Mouse (Mus musculus) forebrain, embryonic 13.5 days (tissue): Measurements from ENCODE around the gene Vwa5b2. TPM values are rescaled to one million over a fixed set of nuclear protein-coding genes. Genes with fewer than 3 reads are reported as not detected.
A peak's percentile ranks its signal among the peaks of the same experiment; 100 is the strongest.

Experiments
- ATAC-seq: fragments of 200-750 bp; cut with Nextera tagmentation; 2 replicates; pipeline ENCODE4 v1.8.0; 2017
- H3K27ac ChIP-seq: fragments of 300-500 bp; sonication (generic); 2 replicates; pipeline ENCODE4 v1.5.1; 2015; ENCODE audit warnings: inconsistent platforms, mild to moderate bottlenecking, moderate library complexity
- H3K27me3 ChIP-seq: fragments of 300-500 bp; sonication (generic); 2 replicates; pipeline ENCODE4 v1.6.1; 2015; ENCODE audit warnings: mild to moderate bottlenecking, inconsistent platforms
- H3K36me3 ChIP-seq: fragments of 300-500 bp; sonication (generic); 2 replicates; pipeline ENCODE4 v1.6.1; 2015; ENCODE audit warnings: mild to moderate bottlenecking, inconsistent platforms; ENCODE audit not compliant: poor library complexity, severe bottlenecking
- H3K4me1 ChIP-seq: fragments of 300-500 bp; sonication (generic); 2 replicates; pipeline ENCODE4 v1.6.1; 2015; ENCODE audit warnings: inconsistent platforms
- H3K4me2 ChIP-seq: fragments of 300-500 bp; sonication (generic); 2 replicates; pipeline ENCODE4 v1.6.1; 2015; ENCODE audit warnings: inconsistent platforms, mild to moderate bottlenecking, moderate library complexity
- H3K4me3 ChIP-seq: fragments of 300-500 bp; sonication (generic); 2 replicates; pipeline ENCODE4 v1.5.1; 2015; ENCODE audit warnings: mild to moderate bottlenecking, inconsistent platforms
- H3K9ac ChIP-seq: fragments of 300-500 bp; sonication (generic); 2 replicates; pipeline ENCODE4 v1.6.1; 2015; ENCODE audit warnings: mild to moderate bottlenecking, inconsistent platforms
- H3K9me3 ChIP-seq: fragments of 300-500 bp; sonication (generic); replicated peaks from 2 replicates; pipeline ENCODE4 v1.6.1; 2016; ENCODE audit warnings: inconsistent platforms
- WGBS: fragments of 180-500 bp; shearing (Covaris S2); methylation state at CpG from one replicate; pipeline ENCODE4 v1.1.7; 2015; 5-methylcytosine and 5-hydroxymethylcytosine counted together
- microRNA counts: library from miRNA; unstranded; fragments of <30 nt; microRNA quantifications from one replicate; lab custom pipeline; 2016
- microRNA-seq: library from miRNA; unstranded; fragments of <30 nt; microRNA quantifications from one replicate; pipeline ENCODE4, GENCODE M21; 2016
- polyA plus RNA-seq: library from polyadenylated mRNA; unstranded; fragments of >200 nt; fragmentation: Nextera tagmentation; extraction: Ambion mirVana; gene quantifications from 2 replicates; pipeline ENCODE4 v1.2.1, GENCODE M21; 2015

Vwa5b2 gene
- polyA plus RNA-seq, 1 experiment from 2014 or later = 1.8 TPM

DNA sequence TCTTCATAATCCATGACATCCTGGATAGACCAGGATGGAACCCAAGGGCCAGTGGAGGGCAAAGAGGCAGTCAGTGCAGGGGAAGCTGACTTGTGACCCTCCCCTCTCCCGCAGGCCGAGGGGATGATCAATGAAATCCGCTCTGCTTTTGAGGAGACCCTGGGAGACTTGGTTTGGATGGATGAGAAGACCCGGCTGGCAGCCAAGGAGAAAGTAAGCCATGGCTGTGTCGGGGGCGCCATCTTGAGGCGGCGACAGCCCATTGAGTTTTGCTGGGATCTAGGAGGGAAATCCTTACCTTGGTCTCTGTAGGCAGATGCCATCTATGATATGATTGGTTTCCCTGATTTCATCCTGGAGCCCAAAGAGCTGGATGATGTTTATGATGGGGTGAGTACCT is 52.9 kb downstream of the Vwa5b2 start:
- H3K36me3 ChIP-seq = peaks cover 4% of the 10 kb centered on the region; the same call in 1 of the 2 replicates
- peak; percentile 75 for ATAC-seq
- H3K4me2 ChIP-seq = no peak overlapping the region
- 1% methylated on average over 8 of the region's 8 CpGs for WGBS
- H3K4me3 ChIP-seq = no peak overlapping the region
- H3K27ac ChIP-seq = no peak overlapping the region
- H3K4me1 ChIP-seq = 0 out of 2 replicates have a peak, but pooled peaks cover 10% of the 10 kb centered on the region
- no peaks in the 10 kb centered on the region for H3K9me3 ChIP-seq
- H3K27me3 ChIP-seq = no peaks in the 10 kb centered on the region
- H3K9ac ChIP-seq = no peak overlapping the region

DNA sequence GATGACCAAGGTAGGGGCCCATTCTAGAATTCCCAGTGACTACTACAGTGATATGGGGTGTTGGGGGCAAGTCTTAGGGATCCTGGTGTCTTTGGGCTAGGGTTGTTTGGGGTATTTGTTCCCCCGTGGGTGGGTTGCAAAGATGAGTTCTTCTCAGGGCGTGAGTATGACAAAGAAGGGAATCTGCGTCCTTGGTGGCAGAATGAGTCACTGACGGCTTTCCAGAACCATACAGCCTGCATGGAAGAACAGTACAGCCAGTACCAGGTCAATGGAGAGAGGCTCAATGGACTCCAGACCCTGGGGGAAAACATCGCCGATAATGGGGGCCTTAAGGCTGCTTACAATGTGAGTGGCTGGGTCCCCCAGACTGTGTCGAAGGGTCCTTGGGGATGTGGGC is 54.6 kb downstream of the Vwa5b2 start:
- no peaks in the 10 kb centered on the region for H3K4me1 ChIP-seq
- ATAC-seq = no peak
- H3K27me3 ChIP-seq = no peaks in the 10 kb centered on the region
- no peak overlapping the region for H3K9ac ChIP-seq
- no peak overlapping the region for H3K27ac ChIP-seq
- H3K4me2 ChIP-seq = no peak overlapping the region
- no peaks in the 10 kb centered on the region for H3K9me3 ChIP-seq
- H3K36me3 ChIP-seq = peaks cover 4% of the 10 kb centered on the region; the same call in 1 of the 2 replicates
- WGBS = 88% methylated on average over 7 of the region's 7 CpGs
- no peak overlapping the region for H3K4me3 ChIP-seq

DNA sequence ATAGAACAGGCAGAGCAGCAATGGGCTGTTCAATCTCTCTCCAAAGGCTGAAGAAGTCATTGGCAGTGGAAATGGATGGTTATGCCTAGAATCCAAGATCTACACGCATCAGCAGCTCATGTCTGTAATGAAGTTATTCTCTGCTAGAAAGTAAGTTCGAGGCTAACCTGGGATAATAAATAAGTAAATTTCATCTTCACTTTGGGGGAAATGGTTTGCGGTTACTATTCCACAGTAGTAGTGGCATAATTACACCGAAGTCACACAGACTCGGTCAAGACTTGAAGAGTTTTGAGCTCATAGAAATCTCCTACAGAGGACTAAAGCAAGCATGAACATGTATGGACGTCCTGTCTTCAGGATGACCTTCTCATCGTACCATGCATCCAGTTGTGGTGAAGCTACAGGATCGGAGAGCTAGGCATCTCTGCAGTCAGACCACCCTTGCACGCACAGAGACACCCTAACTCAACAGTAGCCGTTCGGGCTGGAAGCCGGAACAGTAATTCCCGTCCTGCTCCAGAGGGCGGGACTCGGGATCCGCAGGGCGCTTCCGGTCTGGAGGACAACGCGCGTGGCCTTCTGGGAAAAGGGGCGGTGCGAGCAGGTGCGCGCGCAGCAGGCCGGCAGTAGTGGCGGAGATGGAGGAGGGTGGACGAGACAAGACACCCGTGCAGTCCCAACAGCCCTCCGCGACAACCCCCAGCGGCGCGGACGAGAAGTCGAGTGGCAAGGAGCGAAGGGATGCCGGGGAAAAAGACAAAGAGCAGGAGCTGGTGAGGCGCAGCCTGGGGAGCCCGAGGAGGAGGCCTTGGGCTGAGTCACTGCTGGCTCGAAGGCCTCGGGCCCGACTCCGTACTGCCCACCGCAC is 62.0 kb downstream of the Vwa5b2 start, which contains the start of gene Psmd2:
Psmd2 (plus strand) TSS at position 577 of the 871 bp plus-strand sequence.
- Histone ChIP-seq H3K4me1 (peaks cover 19% of the 10 kb centered on the region), H3K36me3 (peaks cover 20% of the 10 kb centered on the region), H3K27me3 (no peaks in the 10 kb centered on the region), H3K4me2 (peak within 1 kb of the TSS; percentile 97), H3K27ac (peak within 1 kb of the TSS; percentile 75), H3K4me3 (peak within 1 kb of the TSS; percentile 84), H3K9ac (peak within 1 kb of the TSS; percentile 91), H3K9me3 (no peaks in the 10 kb centered on the region)
- WGBS = 2% methylated on average over 46 of the region's 46 CpGs
- ATAC-seq = peak; percentile 98

DNA sequence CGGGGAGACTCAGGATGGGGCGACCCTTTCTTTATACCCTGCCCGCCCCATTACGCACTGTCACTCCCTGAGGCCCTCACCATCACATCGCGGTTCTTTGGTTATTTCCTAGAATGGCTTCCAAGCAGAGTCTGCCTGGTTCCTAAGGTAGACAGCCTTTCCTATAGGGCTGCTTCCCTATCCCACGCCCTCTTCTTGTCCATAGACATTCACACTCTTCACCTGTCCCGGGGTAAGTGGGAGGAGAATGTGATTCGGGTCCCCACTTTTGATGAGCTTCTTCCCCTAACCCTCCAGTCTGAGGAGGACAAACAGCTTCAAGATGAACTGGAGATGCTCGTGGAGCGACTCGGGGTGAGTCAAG is 62.7 kb downstream of the Vwa5b2 start:
- 10% methylated on average over 12 of the region's 12 CpGs for WGBS
- Histone ChIP-seq H3K36me3 (peaks cover 26% of the 10 kb centered on the region), H3K4me3 (peak overlapping the region; percentile 84), H3K9me3 (no peaks in the 10 kb centered on the region), H3K27ac (peak overlapping the region; percentile 75; the same call in 1 of the 2 replicates), H3K4me1 (peaks cover 19% of the 10 kb centered on the region), H3K27me3 (no peaks in the 10 kb centered on the region), H3K4me2 (peak overlapping the region; percentile 97), H3K9ac (peak overlapping the region; percentile 91)
- no peak for ATAC-seq

DNA sequence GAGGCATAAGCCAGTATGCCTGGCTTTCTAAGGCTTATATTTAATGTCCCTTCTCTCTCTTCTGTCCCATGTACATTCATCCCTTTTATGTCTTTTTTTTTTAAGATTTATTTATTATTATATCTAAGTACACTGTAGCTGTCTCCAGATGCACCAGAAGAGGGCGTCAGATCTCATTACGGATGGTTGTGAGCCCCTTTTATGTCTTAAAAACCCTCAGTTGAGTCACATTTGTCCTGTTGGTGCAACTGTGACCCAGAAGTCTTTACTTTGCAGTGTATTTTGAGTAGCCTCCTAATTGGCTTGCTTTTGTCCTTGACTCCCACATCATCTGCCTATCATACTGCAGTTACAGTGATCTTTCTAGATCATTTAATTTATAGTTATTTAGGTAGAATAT is 64.0 kb downstream of the Vwa5b2 start:
- Histone ChIP-seq H3K9me3 (no peaks in the 10 kb centered on the region), H3K36me3 (peaks cover 40% of the 10 kb centered on the region), H3K27me3 (no peaks in the 10 kb centered on the region), H3K9ac (no peak overlapping the region), H3K4me1 (peaks cover 19% of the 10 kb centered on the region), H3K4me3 (no peak overlapping the region), H3K4me2 (peak overlapping the region; percentile 97; the same call in 1 of the 2 replicates), H3K27ac (no peak overlapping the region)
- ATAC-seq = no peak
- WGBS = 51% methylated on average over 2 of the region's 2 CpGs

MicroRNAs within 50 kb of the gene (microRNA counts, 519-probe panel; counts per million panel counts)
- microRNA mmu-miR-1224 (lab: Ali Mortazavi, UCI) = 2,632 counts per million, percentile 62 among the panel's probes with 10 or more counts

Small RNA genes within 50 kb of the gene (microRNA-seq; reads per million reads assigned to microRNA genes)
- 2.4 reads per million for gene Mir1224

Other genes with a start within 250 kb of the Vwa5b2 start
- gene Abcc5, start 163.1 kb upstream of the Vwa5b2 start, polyA plus RNA-seq = 105 and 114 TPM in 2 replicates
- gene Eif2b5, start 90.7 kb upstream of the Vwa5b2 start, polyA plus RNA-seq = 101 and 112 TPM in 2 replicates
- gene Dvl3, start 72.5 kb upstream of the Vwa5b2 start, polyA plus RNA-seq = 31.4 and 35.4 TPM in 2 replicates
- gene Ap2m1, start 54.0 kb upstream of the Vwa5b2 start, polyA plus RNA-seq = 970 and 989 TPM in 2 replicates
- 75.3 TPM in 2 replicates for gene Abcf3, start 40.9 kb upstream of the Vwa5b2 start, polyA plus RNA-seq
- gene Eef1akmt4, start 22.1 kb downstream of the Vwa5b2 start, polyA plus RNA-seq = 21.1 and 23.9 TPM in 2 replicates
- 0.32 TPM in 1 of 2 replicates, not detected in the other for gene Gm49333, start 22.1 kb downstream of the Vwa5b2 start, polyA plus RNA-seq
- gene Alg3, start 22.3 kb downstream of the Vwa5b2 start, polyA plus RNA-seq = 36.6 and 41.6 TPM in 2 replicates
- 9.6 and 10.9 TPM in 2 replicates for gene Camk2n2, start 31.8 kb downstream of the Vwa5b2 start, polyA plus RNA-seq
- gene Ece2, start 40.4 kb downstream of the Vwa5b2 start, polyA plus RNA-seq = 7.1 and 7.8 TPM in 2 replicates
- 388 and 416 TPM in 2 replicates for gene Psmd2, start 62.2 kb downstream of the Vwa5b2 start, polyA plus RNA-seq
- gene Eif4g1, start 78.8 kb downstream of the Vwa5b2 start, polyA plus RNA-seq = 146 and 165 TPM in 2 replicates
- gene Fam131a, start 103.8 kb downstream of the Vwa5b2 start, polyA plus RNA-seq = 32.5 and 35.4 TPM in 2 replicates
- gene Polr2h, start 128.2 kb downstream of the Vwa5b2 start, polyA plus RNA-seq = 101 and 104 TPM in 2 replicates
- gene Clcn2, start 128.3 kb downstream of the Vwa5b2 start, polyA plus RNA-seq = 13.2 and 14.5 TPM in 2 replicates
- 1.8 and 2.8 TPM in 2 replicates for gene Chrd, start 143.7 kb downstream of the Vwa5b2 start, polyA plus RNA-seq
- 0.68 and 0.74 TPM in 2 replicates for gene Thpo, start 145.0 kb downstream of the Vwa5b2 start, polyA plus RNA-seq